Mouse (Mus musculus) G1E (cell line): ENCODE results near the gene Scgb3a1.

Source experiments
- CTCF ChIP-seq: IDR thresholded peaks from 2 replicates; pipeline ENCODE4 v1.5.1; 2012; ENCODE audit warnings: low read depth, low read length, inconsistent platforms, mixed read lengths
- GATA1 ChIP-seq: IDR thresholded peaks from 2 replicates; pipeline ENCODE4 v1.6.1; 2012; ENCODE audit warnings: borderline replicate concordance, low read length, inconsistent platforms, mixed read lengths
- GATA2 ChIP-seq: IDR thresholded peaks from 2 replicates; pipeline ENCODE4 v1.6.1; 2012; ENCODE audit warnings: low read depth, low read length, inconsistent platforms, borderline replicate concordance
- POLR2AphosphoS5 ChIP-seq: IDR thresholded peaks from 2 replicates; pipeline ENCODE4 v1.6.1; 2012; ENCODE audit warnings: low read depth, low read length, inconsistent platforms; ENCODE audit not compliant: insufficient replicate concordance
- TAL1 ChIP-seq: conservative IDR thresholded peaks from 2 replicates; pipeline ENCODE4 v1.6.1; 2012; ENCODE audit warnings: low read depth, low read length, inconsistent platforms, mixed read lengths

DNA sequence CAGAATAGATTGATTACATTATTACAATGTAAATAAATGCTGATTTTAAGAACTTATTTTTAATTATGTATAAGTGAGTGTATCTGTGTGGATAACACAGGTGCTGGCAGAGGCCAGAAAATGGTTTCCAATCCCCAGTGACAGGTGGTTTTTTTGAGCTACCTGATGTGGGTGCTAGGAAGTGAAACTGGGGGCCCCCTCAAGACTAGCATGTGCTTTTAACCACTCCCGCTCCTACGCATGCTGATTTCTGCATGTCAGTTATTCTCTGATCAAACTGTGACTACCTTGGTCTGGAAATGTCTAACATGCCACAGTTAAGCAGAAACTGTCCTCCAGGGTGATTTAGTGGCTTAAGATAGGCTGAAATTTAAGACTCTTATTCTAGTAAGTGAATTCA lies 33.1 kb downstream of the Scgb3a1 start:
- TF ChIP-seq CTCF (no peak), GATA1 (no peak), TAL1 (no peak), POLR2AphosphoS5 (no peak), GATA2 (no peak)
